Mouse (Mus musculus) cerebellum, postnatal 36 days (tissue): Measurements from ENCODE around the gene Six1.
"Not testable (repeated sequence)": the region's sequence is repeated elsewhere in the genome, so short reads cannot be mapped to it uniquely, and the experiment has no call there.

Experiments
- DNase-seq, 2 experiments: peaks; one replicate each; pipeline ENCODE4 v3.0.0; 2021 to 2022; ENCODE audit warnings: mixed read lengths in 2 of 2

Six1 gene

GRCm38 (mm10) chr12:73032665-73033064 is 21.0 kb downstream of the Six1 start:
- DNase-seq: no peak

- no peak for DNase-seq
Measured at GRCm38 (mm10) chr12:73031315-73031714, 22.4 kb downstream of the Six1 start.

- DNase-seq: no peak
Measured at GRCm38 (mm10) chr12:73025490-73025889, 28.2 kb downstream of the Six1 start.

GRCm38 (mm10) chr12:73020941-73021340 is 32.7 kb downstream of the Six1 start:
- DNase-seq: peak; percentile 66 to 74

- DNase-seq: no peak
Measured at GRCm38 (mm10) chr12:73020422-73020821, 33.3 kb downstream of the Six1 start.

- DNase-seq: no peak
Measured at GRCm38 (mm10) chr12:73018838-73019237, 34.8 kb downstream of the Six1 start.

- no peak for DNase-seq
Measured at GRCm38 (mm10) chr12:73016171-73016570, 37.5 kb downstream of the Six1 start.

- DNase-seq: no peak
Measured at GRCm38 (mm10) chr12:73014311-73014710, 39.4 kb downstream of the Six1 start.

- DNase-seq: no peak
Measured at GRCm38 (mm10) chr12:73012824-73013223, 40.9 kb downstream of the Six1 start.

GRCm38 (mm10) chr12:73012136-73012785 is 41.4 kb downstream of the Six1 start:
- DNase-seq: no peak

- not testable (repeated sequence) for DNase-seq
Measured at GRCm38 (mm10) chr12:73002903-73003302, 50.8 kb downstream of the Six1 start.

- peak; percentile 8 to 9 for DNase-seq
Measured at GRCm38 (mm10) chr12:73002281-73002680, 51.4 kb downstream of the Six1 start.

GRCm38 (mm10) chr12:72998105-72999001 is 55.3 kb downstream of the Six1 start:
- DNase-seq: no peak

- DNase-seq: no peak
Measured at GRCm38 (mm10) chr12:72996646-72997045, 57.0 kb downstream of the Six1 start.
